Mouse (Mus musculus) forebrain, embryonic 10.5 days (tissue): ENCODE results near the gene Batf. TPM values are rescaled to one million over a fixed set of nuclear protein-coding genes. Genes with fewer than 3 reads are reported as not detected.

Experiments
- DNase-seq: peaks from one replicate; pipeline ENCODE4 v3.0.0-alpha.2; 2017; ENCODE audit warnings: low spot score; ENCODE audit errors: extremely low spot score
- H3K27ac ChIP-seq: fragments of 300-500 bp; sonication (generic); 2 replicates; pipeline ENCODE4 v1.5.1; 2016; ENCODE audit warnings: mild to moderate bottlenecking
- H3K27me3 ChIP-seq: fragments of 300-500 bp; sonication (generic); 2 replicates; pipeline ENCODE4 v1.6.1; 2016; ENCODE audit warnings: mild to moderate bottlenecking; ENCODE audit not compliant: poor library complexity, severe bottlenecking
- H3K36me3 ChIP-seq: fragments of 300-500 bp; sonication (generic); replicated peaks from 2 replicates; pipeline ENCODE4 v1.6.1; 2016; ENCODE audit warnings: mild to moderate bottlenecking, moderate library complexity
- H3K4me1 ChIP-seq: fragments of 300-500 bp; sonication (generic); 2 replicates; pipeline ENCODE4 v1.6.1; 2016
- H3K4me3 ChIP-seq: fragments of 300-500 bp; sonication (generic); 2 replicates; pipeline ENCODE4 v1.5.1; 2016; ENCODE audit warnings: mild to moderate bottlenecking, moderate library complexity
- H3K9me3 ChIP-seq: fragments of 300-500 bp; sonication (generic); 2 replicates; pipeline ENCODE4 v1.6.1; 2016; ENCODE audit warnings: mild to moderate bottlenecking, moderate library complexity
- WGBS: fragments of 180-500 bp; shearing (Covaris S2); methylation state at CpG from one replicate; pipeline ENCODE4 v1.1.7; 2016; 5-methylcytosine and 5-hydroxymethylcytosine counted together
- polyA plus RNA-seq: library from polyadenylated mRNA; unstranded; fragments of >200 nt; fragmentation: Nextera tagmentation; extraction: Ambion mirVana; gene quantifications from 2 replicates; pipeline ENCODE4 v1.2.1, GENCODE M21; 2016

Batf gene
- 1.3 and 1.5 TPM in 2 replicates for polyA plus RNA-seq

DNA sequence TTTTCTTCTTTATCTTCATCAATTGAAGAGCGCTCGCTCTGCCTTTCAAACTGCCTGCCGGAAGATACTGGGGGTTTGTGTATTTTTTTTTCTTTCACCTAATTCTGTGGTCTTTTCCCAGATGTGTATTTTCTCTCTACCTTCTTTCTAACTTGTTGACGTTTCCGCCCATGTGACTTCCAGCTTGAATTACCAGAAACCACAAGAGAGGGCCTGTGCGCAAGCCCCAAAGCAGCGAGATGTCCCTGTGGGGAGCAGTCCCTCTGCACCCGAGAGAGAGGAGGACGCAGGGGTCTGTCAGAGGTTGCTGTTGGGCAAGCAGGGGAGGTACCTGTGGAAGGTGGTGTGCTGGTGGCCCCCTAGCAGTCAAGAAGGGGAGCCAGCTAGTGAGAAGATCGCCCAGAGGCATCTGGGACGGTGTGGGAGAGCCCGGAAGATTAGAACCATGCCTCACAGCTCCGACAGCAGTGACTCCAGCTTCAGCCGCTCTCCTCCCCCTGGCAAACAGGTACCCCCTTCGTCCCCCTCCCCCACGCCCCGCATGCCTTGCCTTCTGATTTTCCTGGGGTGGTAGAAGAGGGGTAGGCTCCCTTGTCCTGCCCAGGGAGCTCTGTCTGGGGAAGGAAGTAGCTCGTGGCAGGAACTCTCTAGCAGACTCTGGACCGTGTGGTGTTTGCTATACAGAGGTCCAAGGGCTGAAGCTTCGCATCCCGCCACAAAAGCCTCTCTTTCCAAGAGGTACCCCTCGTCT is at the start of gene Batf:
Batf (plus strand) TSS at position 204 of the 751 bp plus-strand sequence.
- no peak for DNase-seq
- H3K36me3 ChIP-seq = no peaks in the 10 kb centered on the region
- H3K9me3 ChIP-seq = no peaks in the 10 kb centered on the region
- peaks cover 10% of the 10 kb centered on the region; the same call in 1 of the 2 replicates for H3K27me3 ChIP-seq
- no peak within 1 kb of the TSS; the same call in 1 of the 2 replicates for H3K27ac ChIP-seq
- H3K4me1 ChIP-seq = peaks cover 7% of the 10 kb centered on the region
- WGBS = 43% methylated on average over 22 of the region's 22 CpGs
- H3K4me3 ChIP-seq = peak within 1 kb of the TSS; percentile 27; the same call in 1 of the 2 replicates

DNA sequence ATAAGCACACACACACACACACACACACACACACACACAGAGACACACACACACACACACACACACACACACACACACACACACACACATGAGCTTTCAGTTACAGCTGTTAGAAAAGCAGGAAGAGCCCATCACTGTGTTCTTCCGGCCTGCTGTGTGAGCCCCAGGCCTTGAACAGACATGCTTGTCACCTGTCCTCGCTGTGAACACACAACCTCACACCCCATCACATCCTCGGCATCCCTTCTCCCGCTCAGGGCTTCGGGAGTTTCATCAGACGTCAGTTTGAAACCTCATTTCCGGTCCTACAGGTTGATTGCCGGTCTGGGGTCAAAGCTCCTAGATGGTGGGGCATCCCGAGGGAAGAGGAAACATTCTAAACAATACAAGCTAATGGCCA is 48.5 kb upstream of the Batf start:
- H3K4me3 ChIP-seq = no peak overlapping the region
- H3K27me3 ChIP-seq = no peaks in the 10 kb centered on the region
- H3K4me1 ChIP-seq = peaks cover 12% of the 10 kb centered on the region; the same call in 1 of the 2 replicates
- no peaks in the 10 kb centered on the region for H3K9me3 ChIP-seq
- no peaks in the 10 kb centered on the region for H3K36me3 ChIP-seq
- WGBS = 87% methylated on average over 9 of the region's 9 CpGs
- no peak for DNase-seq
- no peak overlapping the region for H3K27ac ChIP-seq

DNA sequence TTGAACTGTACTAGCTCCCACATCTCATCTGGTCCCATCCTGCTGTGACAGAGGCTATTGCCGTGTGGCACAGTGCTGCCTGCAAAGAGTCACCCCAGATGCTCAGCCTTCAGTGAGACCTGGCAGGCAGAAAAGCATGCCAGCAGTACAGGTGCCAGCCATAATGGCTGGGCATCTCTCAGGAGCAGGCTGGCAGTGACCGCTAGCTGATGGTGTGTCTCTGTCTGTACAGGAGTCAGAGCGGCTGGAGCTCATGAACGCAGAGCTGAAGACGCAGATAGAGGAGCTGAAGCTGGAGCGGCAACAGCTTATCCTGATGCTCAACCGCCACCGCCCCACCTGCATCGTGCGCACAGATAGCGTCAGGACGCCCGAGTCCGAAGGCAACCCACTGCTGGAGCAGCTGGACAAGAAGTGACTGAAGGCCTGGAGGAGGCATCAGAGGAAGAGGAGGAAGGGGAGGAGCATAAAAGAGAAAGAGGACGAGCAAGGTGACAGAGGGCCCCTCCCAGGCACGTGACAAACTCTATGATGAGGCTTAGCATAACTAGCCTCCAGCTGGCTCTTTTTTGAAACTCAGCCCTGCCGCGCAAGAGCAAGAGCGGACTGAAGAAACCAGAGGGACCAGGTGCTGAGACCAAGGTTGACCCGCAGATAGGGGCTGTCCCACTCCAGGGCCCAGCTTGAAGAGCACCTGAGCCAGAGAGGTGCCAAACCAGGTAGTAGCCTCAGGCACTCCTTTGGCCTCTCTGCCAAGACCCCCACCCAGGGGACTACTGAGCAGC is 47.7 kb upstream of the Batf start:
- Histone ChIP-seq H3K4me3 (no peak overlapping the region), H3K27me3 (no peaks in the 10 kb centered on the region), H3K27ac (0 out of 2 replicates have a peak overlapping the region, but pooled peaks have one; percentile 20), H3K9me3 (no peaks in the 10 kb centered on the region), H3K36me3 (no peaks in the 10 kb centered on the region), H3K4me1 (peaks cover 13% of the 10 kb centered on the region; the same call in 1 of the 2 replicates)
- DNase-seq = no peak
- 78% methylated on average over 20 of the region's 20 CpGs for WGBS

DNA sequence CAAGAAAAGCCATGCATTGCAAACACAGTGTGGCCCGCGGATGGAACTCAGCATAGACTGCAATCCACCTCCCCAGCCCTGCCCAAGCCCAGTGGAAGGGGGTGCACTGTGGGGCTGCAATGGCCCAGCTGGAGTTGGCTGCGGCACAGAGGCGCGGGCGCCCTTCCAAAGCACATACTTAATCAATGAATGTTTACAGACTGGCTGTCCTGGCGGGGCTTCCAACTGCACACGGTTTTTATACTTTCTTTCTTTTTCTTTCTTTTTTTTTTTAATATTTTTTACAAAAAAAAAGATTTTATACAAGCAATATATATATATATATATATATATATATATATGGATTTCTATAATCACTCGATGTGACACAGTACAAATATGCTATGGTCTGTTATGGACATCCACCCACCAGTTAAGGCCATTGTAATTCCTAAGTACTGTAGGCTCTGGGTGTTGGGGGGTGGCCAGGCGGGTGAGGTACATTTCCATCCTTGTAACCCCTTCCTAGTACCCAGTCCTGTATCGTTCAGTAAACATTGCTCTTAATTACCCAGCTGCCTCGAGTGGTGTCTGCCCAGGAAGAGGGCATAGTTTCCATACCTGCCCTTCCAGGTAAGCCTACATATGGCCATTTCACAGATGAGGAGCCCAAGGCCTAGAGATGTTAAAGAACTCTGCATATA is 47.0 kb upstream of the Batf start:
- no peaks in the 10 kb centered on the region for H3K9me3 ChIP-seq
- no peaks in the 10 kb centered on the region for H3K27me3 ChIP-seq
- no peaks in the 10 kb centered on the region for H3K36me3 ChIP-seq
- no peak for DNase-seq
- H3K27ac ChIP-seq = no peak overlapping the region
- H3K4me3 ChIP-seq = no peak overlapping the region
- peaks cover 15% of the 10 kb centered on the region; the same call in 1 of the 2 replicates for H3K4me1 ChIP-seq
- WGBS = 88% methylated on average over 12 of the region's 12 CpGs

DNA sequence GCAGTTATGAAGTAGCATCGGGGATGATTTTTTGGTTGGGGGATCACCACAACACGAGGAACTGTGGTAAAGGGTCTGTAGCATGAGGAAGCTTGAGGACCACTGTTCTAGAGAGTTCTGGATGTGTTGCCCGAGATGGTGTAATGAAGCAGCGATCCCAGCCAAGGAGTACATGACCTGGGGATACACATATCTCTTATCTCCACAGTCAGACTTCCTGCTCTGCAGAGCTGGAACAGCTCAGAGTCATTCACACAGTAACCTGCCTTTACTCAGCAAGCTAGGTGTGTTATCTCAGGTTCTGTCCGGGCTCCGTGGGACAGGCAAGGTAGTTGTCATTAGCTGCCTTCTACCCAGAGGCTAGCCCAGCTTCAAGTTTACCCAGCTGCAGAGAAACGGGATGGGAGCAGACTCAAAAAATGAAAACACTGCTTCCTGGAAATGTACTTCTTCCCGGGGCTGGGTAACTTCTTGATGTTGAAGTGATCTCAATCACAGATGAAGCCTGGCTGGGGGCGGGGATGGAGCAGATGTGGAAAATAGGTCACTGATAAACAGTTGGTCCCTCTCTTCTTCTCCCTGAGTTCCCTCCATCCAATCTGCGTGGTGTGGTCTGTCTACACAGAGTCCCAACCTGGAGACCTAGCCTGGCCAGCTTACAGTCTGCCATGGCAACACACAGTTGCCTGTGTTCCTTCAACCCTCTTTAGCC is 45.5 kb upstream of the Batf start:
- WGBS = 84% methylated on average over 10 of the region's 10 CpGs
- Histone ChIP-seq H3K4me3 (no peak overlapping the region), H3K9me3 (no peaks in the 10 kb centered on the region), H3K27ac (no peak overlapping the region), H3K27me3 (no peaks in the 10 kb centered on the region), H3K4me1 (peaks cover 15% of the 10 kb centered on the region; the same call in 1 of the 2 replicates), H3K36me3 (no peaks in the 10 kb centered on the region)
- DNase-seq = no peak

DNA sequence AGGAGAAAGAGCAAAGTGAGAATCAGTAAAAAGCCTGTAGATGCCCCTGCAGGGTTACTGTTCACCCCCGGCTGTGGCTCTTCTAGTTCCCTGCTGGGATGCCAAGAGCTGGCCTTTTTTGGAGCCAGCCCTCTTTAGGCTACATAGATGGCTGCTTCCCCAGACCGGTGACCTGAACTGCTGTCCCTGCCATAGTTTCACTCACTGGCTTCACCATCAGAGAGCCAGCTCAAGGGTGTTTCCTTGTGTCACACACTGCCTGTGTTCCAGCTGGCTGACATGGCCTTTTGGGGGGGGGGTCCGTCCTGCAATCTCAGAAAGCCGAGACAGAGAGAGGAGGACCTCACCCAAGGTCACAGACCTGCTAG is 44.9 kb upstream of the Batf start:
- Histone ChIP-seq H3K27me3 (no peaks in the 10 kb centered on the region), H3K4me3 (no peak overlapping the region), H3K27ac (no peak overlapping the region), H3K4me1 (peaks cover 15% of the 10 kb centered on the region; the same call in 1 of the 2 replicates), H3K36me3 (no peaks in the 10 kb centered on the region), H3K9me3 (no peaks in the 10 kb centered on the region)
- DNase-seq = no peak
- 64% methylated on average over 4 of the region's 4 CpGs for WGBS

DNA sequence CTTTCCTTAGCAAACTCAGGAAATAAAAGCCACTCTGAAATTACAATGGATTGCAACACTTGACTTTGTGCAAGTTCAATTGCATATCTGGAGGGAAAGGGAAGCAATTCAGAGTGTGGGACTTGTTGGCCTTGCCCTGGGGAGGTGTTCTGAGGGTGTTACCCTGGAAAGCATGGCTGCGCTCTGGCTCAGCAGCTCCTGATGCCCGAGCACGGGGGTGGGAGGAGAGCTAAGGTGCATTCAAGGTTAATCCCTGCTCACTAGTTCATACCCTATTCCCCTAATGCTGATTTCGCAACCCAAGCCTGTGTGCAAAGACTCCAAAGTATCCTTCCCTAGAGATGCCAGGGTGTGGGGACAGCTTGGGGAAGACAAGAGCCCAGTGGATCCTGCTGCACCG is 42.7 kb upstream of the Batf start:
- no peak for DNase-seq
- no peaks in the 10 kb centered on the region for H3K36me3 ChIP-seq
- no peaks in the 10 kb centered on the region for H3K9me3 ChIP-seq
- H3K27me3 ChIP-seq = no peaks in the 10 kb centered on the region
- no peak overlapping the region for H3K27ac ChIP-seq
- WGBS = 79% methylated on average over 5 of the region's 5 CpGs
- H3K4me3 ChIP-seq = no peak overlapping the region
- peaks cover 12% of the 10 kb centered on the region; the same call in 1 of the 2 replicates for H3K4me1 ChIP-seq

DNA sequence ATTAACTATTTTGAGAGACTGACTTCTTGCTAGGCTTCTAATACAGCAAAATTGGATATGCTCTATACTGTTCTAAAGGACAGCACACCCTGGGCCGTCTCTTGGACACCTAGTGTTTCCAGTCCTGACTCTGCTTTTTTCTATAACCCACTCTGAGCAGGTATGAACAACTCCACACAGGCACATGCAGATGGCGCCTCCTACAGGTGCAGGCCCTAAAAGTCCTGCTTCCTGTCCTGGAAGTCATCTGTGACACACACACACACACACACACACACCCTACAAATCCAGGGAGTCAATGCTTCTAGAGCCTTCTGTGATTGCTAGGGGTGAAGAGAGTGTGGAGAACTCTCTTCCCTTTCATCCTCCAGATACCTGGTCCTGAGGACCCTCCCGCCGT is 40.8 kb upstream of the Batf start:
- 91% methylated on average over 4 of the region's 4 CpGs for WGBS
- Histone ChIP-seq H3K4me3 (no peak overlapping the region), H3K27me3 (no peaks in the 10 kb centered on the region), H3K27ac (no peak overlapping the region), H3K9me3 (no peaks in the 10 kb centered on the region), H3K36me3 (no peaks in the 10 kb centered on the region), H3K4me1 (peaks cover 11% of the 10 kb centered on the region; the same call in 1 of the 2 replicates)
- DNase-seq = no peak

DNA sequence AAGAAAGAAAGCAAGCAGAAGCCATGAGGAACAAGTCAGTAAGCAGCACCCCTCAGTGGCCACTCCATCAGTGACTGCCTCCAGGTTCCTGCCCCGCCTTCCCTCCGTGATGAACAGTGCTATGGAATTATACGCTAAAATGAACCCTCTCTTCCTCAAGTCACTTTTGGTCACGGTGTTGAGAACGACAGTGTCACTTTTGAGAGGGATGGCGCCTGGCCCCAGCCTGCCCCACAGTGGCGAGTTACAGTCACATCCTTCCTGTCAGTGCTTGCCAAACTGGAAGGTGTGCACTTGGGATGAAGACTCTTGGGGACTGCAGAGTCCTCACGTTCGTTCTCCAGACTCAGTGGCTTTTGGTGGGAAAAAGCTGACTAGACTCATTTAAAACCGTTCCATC is 39.1 kb upstream of the Batf start:
- 60% methylated on average over 10 of the region's 10 CpGs for WGBS
- peaks cover 4% of the 10 kb centered on the region; the same call in 1 of the 2 replicates for H3K4me1 ChIP-seq
- no peak overlapping the region for H3K4me3 ChIP-seq
- no peaks in the 10 kb centered on the region for H3K36me3 ChIP-seq
- no peaks in the 10 kb centered on the region; the same call in 1 of the 2 replicates for H3K9me3 ChIP-seq
- no peak overlapping the region for H3K27ac ChIP-seq
- H3K27me3 ChIP-seq = no peaks in the 10 kb centered on the region
- no peak for DNase-seq

DNA sequence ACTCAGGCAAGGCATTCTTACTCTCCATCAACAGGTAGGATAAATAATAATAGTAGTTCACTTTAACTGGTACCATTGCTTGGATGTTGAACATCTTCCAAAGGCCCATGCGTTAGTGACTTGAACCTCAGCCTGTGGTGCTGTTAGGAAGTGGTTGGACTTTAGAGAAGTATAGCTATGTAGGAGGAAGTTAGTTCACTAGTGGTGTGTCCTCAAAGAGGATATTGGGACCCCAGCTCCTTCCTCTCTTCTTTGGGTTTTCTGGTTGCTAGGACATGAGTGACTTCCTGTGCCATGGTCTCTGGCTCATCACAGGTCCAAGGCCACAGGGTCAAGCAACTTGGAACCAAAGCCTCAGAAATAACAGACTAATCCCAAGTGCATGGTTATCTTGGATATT is 38.5 kb upstream of the Batf start:
- 89% methylated on average over 1 of the region's 1 CpGs for WGBS
- no peaks in the 10 kb centered on the region; the same call in 1 of the 2 replicates for H3K9me3 ChIP-seq
- no peak overlapping the region for H3K4me3 ChIP-seq
- H3K27me3 ChIP-seq = no peaks in the 10 kb centered on the region
- H3K36me3 ChIP-seq = no peaks in the 10 kb centered on the region
- H3K4me1 ChIP-seq = peaks cover 4% of the 10 kb centered on the region; the same call in 1 of the 2 replicates
- no peak overlapping the region for H3K27ac ChIP-seq
- DNase-seq = no peak

DNA sequence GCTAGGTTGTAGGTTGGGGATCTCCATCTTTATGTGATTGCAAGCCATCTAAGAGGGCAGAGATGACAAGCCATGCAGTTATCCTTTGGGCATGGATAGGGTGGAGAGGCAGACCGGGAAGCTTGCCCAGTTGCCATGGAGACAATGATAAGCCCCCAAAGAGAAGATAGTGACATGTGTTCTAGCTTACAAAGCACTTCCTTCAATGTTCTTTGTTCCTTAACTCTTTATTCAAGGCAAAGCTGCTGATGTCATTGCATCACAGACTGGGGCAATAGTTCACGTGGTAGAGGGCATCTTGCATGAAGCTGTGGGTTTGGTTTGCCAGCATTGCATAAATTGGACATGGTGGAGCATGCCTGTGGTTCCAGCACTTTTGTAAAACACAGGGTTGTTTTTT is 27.1 kb upstream of the Batf start:
- Histone ChIP-seq H3K4me3 (no peak overlapping the region), H3K36me3 (no peaks in the 10 kb centered on the region), H3K27me3 (no peaks in the 10 kb centered on the region), H3K4me1 (peaks cover 4% of the 10 kb centered on the region; the same call in 1 of the 2 replicates), H3K9me3 (no peaks in the 10 kb centered on the region), H3K27ac (no peak overlapping the region)
- 76% methylated on average over 2 of the region's 2 CpGs for WGBS
- no peak for DNase-seq

DNA sequence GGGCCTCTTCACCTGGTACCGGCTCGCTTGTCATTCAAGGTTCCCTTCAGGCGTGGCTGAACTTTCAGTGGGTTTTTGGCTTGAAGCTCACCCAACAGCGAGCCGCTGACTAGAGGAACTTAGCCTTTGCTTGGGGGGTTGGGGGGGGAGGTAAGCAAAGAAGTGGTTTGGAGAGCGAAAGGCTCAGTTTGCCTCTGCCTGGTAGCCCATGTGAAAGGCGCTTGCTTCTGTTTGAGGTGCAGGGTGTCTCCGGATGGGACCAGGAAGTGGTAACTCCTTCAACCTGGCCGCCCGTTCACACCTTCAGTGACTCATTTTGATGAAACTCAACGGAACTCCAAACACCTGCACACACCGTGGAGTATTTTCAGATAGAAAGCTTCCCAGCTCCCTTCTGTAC is 25.6 kb upstream of the Batf start:
- Histone ChIP-seq H3K9me3 (no peaks in the 10 kb centered on the region), H3K27ac (no peak overlapping the region), H3K4me1 (peaks cover 4% of the 10 kb centered on the region; the same call in 1 of the 2 replicates), H3K36me3 (no peaks in the 10 kb centered on the region), H3K27me3 (no peaks in the 10 kb centered on the region), H3K4me3 (no peak overlapping the region)
- no peak for DNase-seq
- 92% methylated on average over 12 of the region's 12 CpGs for WGBS
